Mouse (Mus musculus) regulatory T cell (primary cell): ENCODE data around the gene Cyp2r1.
"Not testable (repeated sequence)": the region's sequence is repeated elsewhere in the genome, so short reads cannot be mapped to it uniquely, and the experiment has no call there.

ENCODE experiments used
- in situ Hi-C: fragments of 300-600 bp; cut with MboI, MseI; formaldehyde crosslinking; loops from one replicate; pipeline ENCODE4 v1.15.1; 2025; ENCODE audit warnings: high pct_unique_total_duplicates

Cyp2r1 gene

DNA sequence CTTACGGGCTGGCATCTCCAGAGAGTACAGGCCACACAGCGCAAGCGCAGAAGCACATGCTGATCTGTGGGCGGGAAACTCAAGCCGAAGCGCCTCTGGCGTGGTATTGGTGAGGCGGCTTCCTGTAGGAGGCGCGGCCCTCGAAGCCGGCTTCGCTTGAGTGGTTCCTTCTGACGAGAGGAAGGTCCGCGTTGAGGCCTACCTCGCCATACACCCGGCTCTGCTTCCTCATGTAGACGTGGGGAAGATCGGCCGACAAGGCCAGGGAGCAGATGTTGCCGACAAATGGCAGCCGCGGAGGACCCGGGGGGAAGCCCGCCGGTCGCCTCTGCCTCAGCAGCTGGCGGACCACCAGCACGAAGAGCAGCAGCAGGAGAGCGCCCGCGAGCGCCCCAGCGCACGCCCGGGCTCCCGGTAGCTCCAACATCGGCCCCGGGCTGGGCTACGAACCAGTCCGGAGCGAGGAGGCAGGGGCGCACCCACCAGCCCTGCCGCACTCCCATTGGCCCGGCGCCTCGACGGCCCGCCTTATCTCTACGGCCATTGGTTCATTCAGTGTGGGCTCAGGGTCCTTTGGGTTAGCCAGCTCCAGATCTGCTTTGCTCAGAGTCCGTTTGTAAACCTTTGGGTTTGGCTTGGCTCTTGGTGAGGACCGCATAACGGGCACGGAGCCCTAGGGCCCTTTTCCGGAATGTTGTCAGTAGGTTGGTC lies at the start of gene Cyp2r1:
TSS of gene Cyp2r1 (minus strand) at position 442 of the 711 bp plus-strand sequence.
- in situ Hi-C loops = no loop called here

DNA sequence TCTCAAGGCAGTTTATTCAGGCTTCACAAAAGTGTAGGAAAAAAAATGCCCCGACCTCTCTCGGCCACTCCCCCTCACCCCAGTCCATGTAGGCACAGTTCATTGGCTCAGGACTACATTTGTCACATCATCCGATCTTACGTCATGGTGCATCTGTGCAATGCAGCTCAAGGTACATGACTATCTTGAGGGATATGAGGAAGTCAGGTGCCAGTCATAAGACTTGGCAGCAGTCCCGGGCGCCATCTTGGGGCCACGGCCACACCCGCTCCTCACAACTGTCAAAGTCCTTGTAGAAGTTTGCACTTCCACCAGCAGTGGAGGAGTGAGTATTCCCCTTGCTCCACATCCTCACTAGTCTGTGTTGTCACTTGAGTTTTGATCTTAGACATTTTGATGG lies 31.6 kb upstream of the Cyp2r1 start:
- in situ Hi-C loops = not testable (repeated sequence)

DNA sequence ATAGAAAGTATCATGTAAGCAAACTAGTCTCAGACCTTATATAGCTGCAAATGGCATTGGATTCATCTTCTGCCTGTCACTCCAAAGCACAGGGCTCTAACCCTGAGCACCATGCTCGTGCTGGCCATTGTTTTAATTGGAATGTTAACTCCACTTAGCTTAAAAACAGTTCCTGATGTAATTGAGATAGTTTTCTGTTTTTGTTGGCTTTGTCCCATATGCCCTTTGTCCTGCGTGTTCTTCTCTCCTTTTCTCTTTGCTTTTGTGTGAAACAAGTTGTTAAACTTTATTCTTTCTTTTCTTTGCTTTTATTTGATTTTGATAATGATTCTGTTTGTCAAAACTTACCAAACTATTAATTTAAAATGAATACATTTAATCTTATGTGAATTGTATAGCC lies 19.7 kb upstream of the Cyp2r1 start:
- in situ Hi-C loops = no loop called here

DNA sequence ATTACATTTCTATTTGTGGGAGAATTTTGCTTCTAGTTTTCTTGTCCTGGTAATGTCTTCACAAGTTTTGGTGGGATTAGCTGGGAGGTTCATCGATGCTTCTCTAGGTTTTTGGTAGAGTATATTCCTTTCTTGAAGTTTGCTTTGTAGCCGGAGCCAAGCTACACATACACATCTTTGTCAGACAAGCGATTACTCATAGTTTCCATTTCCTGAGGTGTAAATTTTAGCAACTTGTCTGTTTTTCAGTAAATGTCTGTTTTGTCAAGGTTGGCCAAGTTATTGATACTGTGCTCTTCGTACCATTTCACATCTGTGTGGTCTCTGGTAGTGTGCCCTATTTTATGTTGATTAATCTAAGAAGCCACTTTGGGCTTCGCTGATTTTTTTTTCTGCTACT lies 18.4 kb upstream of the Cyp2r1 start:
- in situ Hi-C loops = no loop called here

DNA sequence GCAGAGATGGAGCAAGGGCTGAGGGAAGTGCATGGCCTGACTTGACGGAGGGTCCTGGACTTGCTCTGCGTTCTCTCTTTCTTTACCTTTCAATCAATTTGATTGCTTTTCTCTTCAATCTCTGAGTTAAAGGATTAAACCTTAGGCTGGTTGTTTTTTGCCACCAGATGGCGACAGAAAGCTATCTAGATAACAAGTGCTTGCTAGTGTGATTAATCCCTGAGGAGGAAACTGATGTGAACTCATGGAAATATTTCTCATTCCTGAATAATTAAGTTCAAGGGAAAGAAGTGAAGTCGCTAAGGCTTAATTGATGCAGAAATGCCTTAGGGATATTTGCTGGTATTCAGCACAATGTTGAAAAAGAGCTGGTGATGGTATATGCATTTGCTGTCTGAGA lies 17.7 kb upstream of the Cyp2r1 start:
- in situ Hi-C loops = no loop called here

DNA sequence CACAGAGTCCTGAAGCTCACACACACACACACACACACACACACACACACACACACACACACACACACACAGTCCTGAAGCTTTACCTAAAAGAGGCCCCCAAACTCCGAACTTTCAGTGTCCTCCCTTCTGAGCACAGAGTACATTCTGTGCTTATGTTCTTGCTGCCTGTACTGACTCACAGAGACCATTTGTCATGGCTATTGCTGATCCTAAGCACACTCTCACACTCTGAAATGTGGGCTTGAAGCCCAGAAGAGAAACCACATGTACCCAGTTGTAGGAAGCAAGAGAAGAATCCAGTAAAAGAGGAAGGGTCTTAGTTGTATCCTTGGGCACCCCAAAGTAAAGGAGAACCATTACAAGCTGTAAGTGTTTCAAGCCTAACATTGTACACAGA lies 14.9 kb upstream of the Cyp2r1 start:
- in situ Hi-C loops = loop anchor here (5.0 kb wide), 1 partner anchor 95 kb away; no protein-coding TSS in a partner anchor

DNA sequence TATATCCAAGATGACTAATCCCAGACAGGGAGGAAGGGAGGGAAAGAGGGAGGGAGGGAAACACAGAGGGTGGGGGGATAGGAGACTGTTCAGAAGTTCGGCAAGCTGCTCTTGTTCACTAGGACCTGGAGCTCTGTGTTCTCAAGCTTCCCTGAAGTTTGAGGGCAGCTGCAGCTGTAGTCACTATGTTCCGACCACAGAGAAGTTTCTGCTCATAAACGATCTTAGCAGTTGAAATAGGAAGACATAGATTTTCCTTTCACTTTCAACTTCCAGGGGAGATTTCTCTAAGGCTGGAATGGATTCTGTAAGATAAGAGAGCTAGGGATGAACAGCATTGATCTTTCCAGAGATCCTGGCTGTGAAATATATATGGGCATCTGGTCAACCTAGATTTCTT lies 14.2 kb upstream of the Cyp2r1 start:
- in situ Hi-C loops = loop anchor here (5.0 kb wide), 1 partner anchor 95 kb away; no protein-coding TSS in a partner anchor

DNA sequence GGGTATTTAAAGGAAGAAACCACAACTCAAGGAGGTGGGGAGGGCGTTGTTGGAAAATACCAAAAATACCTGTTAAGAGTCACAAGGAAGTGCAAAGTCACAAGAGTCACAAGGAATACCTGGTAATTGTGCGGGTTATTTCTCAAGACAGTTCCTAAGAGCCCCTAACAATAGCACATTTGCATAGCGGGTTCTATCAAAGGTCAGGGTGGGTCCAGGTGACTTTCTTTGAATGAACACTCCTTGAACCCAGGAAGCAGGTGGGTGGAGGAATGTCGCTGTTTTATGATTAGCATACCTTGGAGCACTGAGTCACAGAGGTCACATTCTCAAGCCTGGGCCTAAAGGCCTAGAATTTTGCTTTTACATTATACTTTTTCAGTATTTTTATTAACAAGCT lies 11.1 kb upstream of the Cyp2r1 start:
- in situ Hi-C loops = not testable (repeated sequence)

DNA sequence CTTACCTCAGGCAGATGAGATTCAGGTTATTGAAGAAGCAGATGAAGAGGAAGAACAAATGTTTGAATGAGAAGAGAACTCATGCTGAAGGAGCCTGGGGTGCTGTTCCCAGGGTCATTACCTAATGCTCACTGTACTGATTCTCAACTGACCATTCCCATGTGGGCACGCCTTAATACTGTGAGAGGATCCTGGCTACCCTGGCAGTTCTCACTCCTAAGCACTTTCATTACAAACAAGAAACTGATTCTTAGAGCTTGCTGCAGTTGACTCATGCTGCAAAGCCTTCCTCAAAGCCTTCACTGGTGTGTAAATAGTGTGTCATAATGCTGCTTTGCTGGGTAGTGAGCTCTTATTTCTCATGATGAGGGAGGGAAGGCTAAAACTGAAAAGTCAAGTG lies 26.6 kb downstream of the Cyp2r1 start:
- in situ Hi-C loops = no loop called here

DNA sequence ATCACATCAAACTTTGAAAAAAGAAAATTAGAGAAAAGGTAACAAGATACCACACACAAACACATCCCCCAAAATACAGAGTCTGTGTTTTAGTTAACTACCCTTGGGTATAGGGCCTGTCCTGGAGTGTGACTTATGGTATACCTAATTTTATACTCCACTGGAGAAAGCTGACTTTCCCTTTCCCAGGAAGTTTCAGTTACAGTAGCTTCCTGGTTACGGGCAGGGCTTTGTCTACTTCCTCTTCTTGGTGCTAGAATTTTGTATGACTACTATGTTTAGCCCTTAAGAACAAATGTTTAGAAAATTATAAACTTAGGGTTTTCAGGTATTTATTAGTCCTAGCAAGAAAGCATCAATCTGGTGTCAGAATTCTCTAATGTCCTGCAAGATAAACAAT lies 36.5 kb downstream of the Cyp2r1 start:
- in situ Hi-C loops = loop anchor here (10.0 kb wide), 1 partner anchor 631 kb away; no protein-coding TSS in a partner anchor

DNA sequence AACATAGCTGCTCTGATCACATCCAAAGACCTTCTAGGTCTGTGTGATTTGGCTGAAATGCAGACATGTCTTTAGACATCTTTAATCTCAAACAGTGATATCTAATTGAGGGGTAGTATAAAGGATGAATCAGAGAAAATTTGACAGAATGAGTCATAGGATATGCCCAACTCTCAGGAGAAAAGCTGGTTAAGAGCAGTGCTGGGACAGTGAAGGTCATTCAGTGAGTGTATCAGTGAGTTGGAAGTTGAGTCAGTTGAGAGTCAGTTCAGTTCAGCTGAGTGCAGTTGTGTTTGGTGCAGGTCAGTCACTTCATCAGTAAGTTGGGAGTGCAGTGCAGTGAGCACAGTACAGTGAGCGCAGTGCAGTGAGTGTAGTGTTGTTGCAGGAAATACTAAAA lies 42.6 kb downstream of the Cyp2r1 start:
- in situ Hi-C loops = loop anchor here (10.0 kb wide), 1 partner anchor 625 kb away; no protein-coding TSS in a partner anchor

DNA sequence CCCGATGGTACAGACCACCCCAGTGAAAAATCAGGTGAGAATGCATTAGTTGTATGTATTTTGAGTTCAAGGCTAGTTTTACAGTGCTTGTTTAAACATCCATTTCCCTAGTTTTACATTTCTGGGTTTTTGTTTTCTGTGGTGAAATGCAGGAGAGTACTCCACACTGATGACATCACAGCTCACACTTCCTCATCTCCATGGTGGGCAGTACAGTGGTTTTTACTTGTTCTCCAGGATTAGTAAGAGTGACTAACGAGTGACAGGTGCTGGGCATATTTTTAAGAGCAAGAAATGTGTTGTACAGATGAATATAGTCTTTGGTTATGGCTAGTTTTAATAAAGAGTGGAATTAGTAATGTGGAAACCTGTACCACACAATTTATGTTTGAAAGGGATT lies 53.9 kb downstream of the Cyp2r1 start:
- in situ Hi-C loops = no loop called here
